Mouse (Mus musculus) embryonic fibroblast, embryonic 13.5 days (primary cell): ENCODE data around the gene Dus2. TPM values are rescaled to one million over a fixed set of nuclear protein-coding genes. Genes with fewer than 3 reads are reported as not detected.

ENCODE experiments used
- H3K27ac ChIP-seq: 2 replicates; pipeline ENCODE4 v1.5.1; 2012; ENCODE audit warnings: low read length, control low read depth, inconsistent platforms; ENCODE audit not compliant: insufficient read depth
- H3K4me1 ChIP-seq: 2 replicates; pipeline ENCODE4 v1.6.1; 2011; ENCODE audit warnings: low read length; ENCODE audit not compliant: control insufficient read depth, insufficient read depth
- H3K4me3 ChIP-seq: 2 replicates; pipeline ENCODE4 v1.5.1; 2011; ENCODE audit warnings: mild to moderate bottlenecking, control low read depth, low read length; ENCODE audit not compliant: insufficient read depth
- CTCF ChIP-seq: IDR thresholded peaks from 2 replicates; pipeline ENCODE4 v1.5.1; 2011; ENCODE audit warnings: mild to moderate bottlenecking, control low read depth, low read length, moderate library complexity, borderline replicate concordance; ENCODE audit not compliant: insufficient read depth
- POLR2A ChIP-seq: IDR thresholded peaks from 2 replicates; pipeline ENCODE4 v1.6.1; 2011; ENCODE audit warnings: low read depth, mild to moderate bottlenecking, control low read depth, low read length, moderate library complexity
- polyA plus RNA-seq: library from polyadenylated mRNA; stranded (reverse); fragments of >200 nt; gene quantifications from 2 replicates; pipeline ENCODE4 v1.2.4, GENCODE M21; 2011; ENCODE audit warnings: low read depth; ENCODE audit not compliant: missing spikeins, insufficient read length

Gene Dus2
- polyA plus RNA-seq, 1 experiment: 17.4 TPM

DNA sequence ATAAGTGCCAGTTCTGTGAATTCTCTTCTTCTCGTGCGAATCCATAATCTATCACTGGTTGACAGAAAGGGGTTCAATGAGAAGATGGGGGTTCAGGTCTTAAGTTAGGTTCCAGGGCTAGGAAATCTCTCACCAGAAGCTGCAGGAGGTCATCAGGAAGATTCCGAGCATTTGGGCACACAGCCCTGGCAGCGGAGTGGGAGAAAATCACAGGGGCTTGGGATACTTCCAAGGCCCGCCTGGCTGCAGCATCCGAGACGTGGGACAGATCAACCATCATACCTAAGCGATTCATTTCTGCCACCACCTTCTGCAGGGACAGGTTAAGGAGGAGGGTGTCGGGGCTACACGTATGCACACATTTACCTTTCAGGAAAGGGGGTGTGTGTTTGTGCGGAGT is 2.6 kb upstream of the Dus2 start:
- TF ChIP-seq POLR2A: no peak
- no peak for TF ChIP-seq CTCF
- Histone ChIP-seq H3K27ac (no peak overlapping the region), H3K4me3 (no peak overlapping the region), H3K4me1 (no peaks in the 10 kb centered on the region)

DNA sequence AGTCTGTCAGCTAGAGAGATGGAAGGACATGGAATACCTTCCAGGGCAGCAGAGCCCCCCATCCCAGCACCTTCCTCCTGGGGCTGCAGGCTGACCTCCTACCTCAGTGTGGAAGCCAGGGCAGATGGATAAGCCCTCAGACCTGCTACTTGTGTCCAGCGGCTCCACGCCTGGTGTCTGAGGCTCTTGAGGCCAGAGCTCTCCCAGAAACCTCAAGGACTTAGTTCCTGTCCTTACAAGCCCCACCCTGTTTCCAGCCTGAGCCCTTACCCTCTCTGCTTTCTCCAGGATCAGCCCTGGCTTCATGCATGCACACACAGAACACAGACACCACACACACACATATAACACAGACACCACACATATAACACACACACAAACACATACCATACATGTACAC is 409 bp downstream of the Dus2 start:
- Histone ChIP-seq H3K4me1 (no peaks in the 10 kb centered on the region), H3K4me3 (no peak overlapping the region), H3K27ac (no peak overlapping the region)
- TF ChIP-seq CTCF (no peak), POLR2A (no peak)

DNA sequence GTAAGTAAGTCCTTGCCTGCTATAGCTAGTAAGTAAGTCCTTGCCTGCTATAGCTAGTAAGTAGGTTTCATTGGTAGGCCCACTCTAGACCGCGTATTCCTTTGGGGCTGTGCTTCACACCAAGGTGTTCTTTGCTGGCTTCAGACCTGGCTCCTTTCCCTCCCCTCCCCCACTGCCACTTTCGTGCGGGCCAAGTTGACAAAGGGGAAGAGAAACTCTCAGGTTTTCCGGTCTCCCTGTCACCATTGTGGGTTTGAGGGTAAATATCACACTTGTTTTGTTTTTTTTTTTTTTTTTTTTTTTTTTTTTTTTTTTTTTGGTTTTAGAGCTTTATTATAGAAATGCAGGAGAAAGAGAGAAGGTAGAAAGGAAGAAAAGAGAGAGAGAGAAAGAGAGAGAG is 1.4 kb downstream of the Dus2 start:
- H3K4me3 ChIP-seq: no peak overlapping the region
- no peak overlapping the region for H3K27ac ChIP-seq
- no peaks in the 10 kb centered on the region for H3K4me1 ChIP-seq
- TF ChIP-seq CTCF: no peak
- TF ChIP-seq POLR2A: no peak

DNA sequence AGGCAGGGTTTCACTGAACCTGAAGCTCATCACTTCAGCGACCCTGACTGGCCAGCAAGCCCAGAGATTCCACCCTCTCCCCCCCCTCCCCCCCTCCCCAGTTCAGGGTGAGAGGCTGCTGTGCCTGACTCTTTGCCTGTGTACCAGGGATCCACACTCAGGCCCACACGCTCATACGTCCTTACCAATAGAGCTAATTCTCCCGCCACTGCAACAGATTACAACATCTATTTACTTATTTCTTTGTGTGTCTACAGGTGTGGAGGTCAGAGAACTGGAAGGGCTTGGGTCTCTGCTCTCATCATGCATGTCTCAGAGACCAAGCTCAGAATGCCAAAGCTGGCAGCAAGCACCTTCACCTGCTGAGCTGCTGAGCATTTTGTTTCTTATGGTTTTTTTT is 2.1 kb downstream of the Dus2 start:
- H3K4me3 ChIP-seq: no peak overlapping the region
- TF ChIP-seq CTCF: no peak
- TF ChIP-seq POLR2A: no peak
- H3K4me1 ChIP-seq: no peaks in the 10 kb centered on the region
- H3K27ac ChIP-seq: no peak overlapping the region

DNA sequence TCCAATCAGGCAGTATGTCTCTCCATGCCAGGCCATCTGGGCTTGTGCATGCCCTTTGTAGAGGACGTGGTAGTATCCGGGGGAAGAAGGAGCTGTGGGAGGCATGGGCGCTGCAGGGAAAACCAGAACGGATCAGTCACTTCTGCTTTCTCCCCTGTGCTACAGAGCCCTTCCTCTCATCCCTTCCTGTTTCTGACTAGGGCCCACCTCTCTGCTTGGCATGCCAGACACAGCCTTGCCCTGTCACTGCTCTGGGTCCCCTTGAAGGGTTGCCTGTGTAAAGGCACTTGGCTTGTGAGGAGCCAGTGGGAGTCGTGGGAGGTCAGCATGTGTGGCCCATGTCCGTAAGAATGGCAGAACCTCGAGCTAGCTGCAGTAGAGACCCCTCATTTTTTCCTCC is 5.2 kb downstream of the Dus2 start:
- H3K4me3 ChIP-seq: no peak overlapping the region
- H3K4me1 ChIP-seq: no peaks in the 10 kb centered on the region
- no peak for TF ChIP-seq POLR2A
- TF ChIP-seq CTCF: no peak
- H3K27ac ChIP-seq: no peak overlapping the region

DNA sequence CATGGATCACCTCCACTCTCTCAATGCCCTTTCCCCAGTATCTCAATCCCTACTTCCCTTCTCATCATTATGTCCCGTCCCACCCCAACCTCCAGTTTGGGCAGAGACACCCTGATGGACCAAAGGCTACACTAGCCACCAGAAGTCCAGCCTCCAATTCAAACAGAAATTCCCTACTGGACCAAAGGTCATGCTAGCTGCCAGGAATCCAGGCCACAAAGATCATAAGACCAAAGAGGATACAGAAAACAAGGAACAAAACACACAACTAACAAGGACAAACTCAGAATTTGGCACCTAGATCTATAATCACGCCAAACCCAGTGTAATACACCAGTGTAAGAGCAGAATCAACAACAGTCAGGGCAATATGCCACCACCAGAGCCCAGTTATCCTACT is 7.8 kb downstream of the Dus2 start:
- Histone ChIP-seq H3K27ac (no peak overlapping the region), H3K4me3 (no peak overlapping the region), H3K4me1 (no peaks in the 10 kb centered on the region)
- no peak for TF ChIP-seq CTCF
- no peak for TF ChIP-seq POLR2A

DNA sequence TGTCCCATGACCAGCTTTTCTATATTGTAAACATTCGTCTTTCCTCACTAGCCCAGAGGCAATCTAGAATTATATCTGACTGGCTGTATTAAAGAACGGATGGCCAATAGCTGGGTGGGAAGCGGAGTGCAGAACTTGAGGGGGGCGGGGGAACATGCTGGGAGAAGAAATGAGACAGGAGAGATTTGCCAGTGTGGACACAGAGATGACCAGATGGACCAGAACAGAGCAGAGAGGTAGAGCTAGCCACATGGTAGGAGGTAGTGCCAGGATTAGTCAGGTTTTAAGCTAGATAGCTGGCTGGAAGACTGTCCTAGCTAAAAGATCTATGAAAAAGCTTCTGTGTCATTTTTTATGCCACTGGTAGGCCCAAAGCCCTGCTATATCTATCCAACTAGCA is 10.8 kb downstream of the Dus2 start:
- H3K4me3 ChIP-seq: no peak overlapping the region
- H3K27ac ChIP-seq: no peak overlapping the region
- TF ChIP-seq CTCF (no peak), POLR2A (no peak)
- no peaks in the 10 kb centered on the region for H3K4me1 ChIP-seq

DNA sequence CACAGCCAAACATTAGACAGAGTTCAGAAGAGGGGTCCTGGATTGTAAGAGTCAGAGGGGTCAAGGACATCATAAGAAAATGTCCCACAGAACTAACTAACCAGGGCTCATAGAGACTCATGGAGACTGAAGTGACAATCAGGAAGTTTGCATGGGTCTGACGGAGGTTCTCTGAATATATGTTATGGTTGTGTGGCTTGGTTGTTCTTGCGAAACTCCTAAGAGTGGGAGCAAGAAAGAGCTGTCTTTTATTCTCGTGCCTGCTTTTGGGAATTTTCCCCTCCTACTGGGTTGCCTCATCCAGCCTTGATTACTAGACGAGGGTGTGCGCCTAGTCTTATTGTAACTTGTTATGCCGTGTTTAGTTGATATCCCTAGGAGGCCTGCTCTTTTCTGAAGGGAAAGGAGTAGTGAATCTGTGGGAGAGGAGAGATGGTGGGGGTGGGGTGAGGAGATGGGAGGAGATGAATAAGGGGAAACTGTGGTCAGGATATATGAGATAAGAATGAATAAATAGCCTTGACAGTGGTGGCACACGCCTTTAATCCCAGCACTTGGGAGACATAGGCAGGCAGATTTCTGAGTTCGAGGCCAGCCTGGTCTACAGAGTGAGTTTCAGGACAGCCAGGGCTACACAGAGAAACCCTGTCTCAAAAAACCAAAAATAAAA is 13.5 kb downstream of the Dus2 start:
- Histone ChIP-seq H3K27ac (no peak overlapping the region), H3K4me3 (no peak overlapping the region), H3K4me1 (peaks cover 2% of the 10 kb centered on the region; the same call in 1 of the 2 replicates)
- TF ChIP-seq POLR2A (no peak), CTCF (no peak)

DNA sequence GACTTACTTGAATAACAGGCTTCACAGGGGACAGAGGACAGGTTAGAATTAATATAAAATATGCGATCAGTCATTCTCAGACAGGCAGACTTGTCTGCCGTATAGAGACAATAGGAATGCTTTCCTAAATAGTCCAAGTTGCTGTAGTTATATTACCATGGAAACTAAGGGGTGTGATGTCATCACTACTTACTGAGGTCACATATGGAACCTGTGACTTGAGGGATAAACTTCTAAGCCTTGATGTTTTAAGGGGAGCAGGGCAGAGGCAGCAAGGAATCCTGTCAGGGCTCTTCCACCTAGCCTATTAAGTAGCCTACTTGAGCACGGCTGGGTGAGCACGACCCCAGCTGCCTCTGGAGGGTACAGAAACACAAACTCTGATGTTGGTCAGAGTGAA is 14.7 kb downstream of the Dus2 start, which contains the start of gene Dpep2nb:
Dpep2nb (minus strand) TSS at position 101 of the 400 bp plus-strand sequence.
- Histone ChIP-seq H3K27ac (no peak within 1 kb of the TSS), H3K4me3 (no peak within 1 kb of the TSS), H3K4me1 (peaks cover 9% of the 10 kb centered on the region)
- no peak for TF ChIP-seq CTCF

DNA sequence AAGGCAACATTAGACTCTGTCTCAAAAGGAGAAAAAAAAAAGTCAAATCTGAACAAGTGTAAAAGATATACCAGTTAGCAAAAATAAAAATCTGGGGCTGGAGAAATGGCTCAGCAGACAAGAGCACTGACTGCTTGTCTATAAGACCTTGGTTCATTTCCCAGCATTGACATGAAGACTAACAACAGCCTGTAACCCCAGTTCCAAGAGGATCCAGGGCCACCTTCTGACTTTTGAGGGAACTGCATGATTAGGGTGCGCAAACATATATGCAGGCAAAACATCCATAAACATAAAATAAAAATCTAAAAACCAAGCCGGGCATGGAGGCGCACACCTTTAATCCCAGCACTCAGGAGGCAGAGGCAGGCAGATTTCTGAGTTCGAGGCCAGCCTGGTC is 15.3 kb downstream of the Dus2 start:
- H3K4me3 ChIP-seq: no peak overlapping the region
- no peak overlapping the region for H3K27ac ChIP-seq
- peaks cover 9% of the 10 kb centered on the region for H3K4me1 ChIP-seq
- TF ChIP-seq POLR2A: no peak
- no peak for TF ChIP-seq CTCF
